Mouse (Mus musculus) cerebellum, postnatal 25 days (tissue): Measurements from ENCODE around the gene Gm42791.

Source experiments
- DNase-seq, 2 experiments: peaks; one replicate each; pipeline ENCODE4 v3.0.0; 2021; ENCODE audit warnings: mixed read lengths in 2 of 2

Gene Gm42791

DNA sequence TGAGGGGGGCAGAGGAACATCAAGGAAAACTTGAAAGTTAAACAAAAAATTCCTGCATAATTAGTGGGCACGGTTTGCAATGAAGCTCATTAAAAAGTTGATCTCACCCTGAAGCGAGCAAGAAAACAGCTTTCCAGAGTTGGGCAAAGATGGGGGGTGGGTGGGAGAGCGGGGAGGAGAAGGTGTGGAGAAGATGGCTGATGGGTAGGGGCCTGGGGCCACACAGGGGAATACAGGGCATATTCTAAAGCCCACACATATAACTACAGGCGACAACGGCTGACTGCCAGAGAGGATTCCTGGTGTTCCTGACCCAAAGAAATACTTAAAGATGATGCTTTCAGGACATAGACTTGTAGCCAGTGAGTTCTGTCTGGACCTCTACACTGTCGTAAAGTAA lies 131.5 kb downstream of the Gm42791 start:
- DNase-seq: no peak

DNA sequence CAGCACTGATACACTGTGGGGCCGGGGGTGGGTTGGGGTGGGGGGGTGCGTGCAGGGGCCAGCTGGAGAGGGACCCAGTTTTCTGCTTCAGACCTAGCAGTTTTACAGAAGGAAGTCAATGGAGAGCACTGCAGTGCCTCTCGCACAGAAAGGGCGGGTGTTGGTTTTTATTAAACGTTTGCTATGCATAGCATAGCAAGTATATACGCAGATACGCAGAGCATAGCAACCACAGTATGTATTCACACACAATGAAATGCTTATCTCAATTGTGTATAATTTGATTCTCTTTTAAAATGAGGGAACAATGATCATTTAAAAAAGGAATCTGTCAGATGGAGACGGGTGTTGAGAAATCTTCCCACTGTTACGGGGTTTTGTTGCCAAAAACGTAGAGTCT lies 132.1 kb downstream of the Gm42791 start:
- DNase-seq: no peak

DNA sequence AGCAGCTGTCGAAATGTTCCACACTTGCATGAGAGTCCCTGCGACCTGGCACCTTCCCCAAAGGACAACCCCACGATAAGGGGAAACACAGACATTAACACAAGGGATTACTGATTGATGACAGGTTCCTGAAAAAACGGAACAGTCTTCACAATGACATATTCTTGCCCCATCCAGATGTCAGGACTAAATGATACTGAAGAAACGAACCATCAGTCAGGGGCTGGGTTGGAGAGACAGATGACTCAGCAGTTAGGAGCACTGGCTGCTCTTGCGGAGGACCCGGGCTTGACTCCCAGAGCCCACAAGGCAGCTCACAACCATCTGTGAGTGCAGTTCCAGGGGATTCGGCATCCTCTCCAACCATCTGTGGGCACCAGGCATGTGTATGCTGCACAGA lies 132.8 kb downstream of the Gm42791 start:
- no peak for DNase-seq

DNA sequence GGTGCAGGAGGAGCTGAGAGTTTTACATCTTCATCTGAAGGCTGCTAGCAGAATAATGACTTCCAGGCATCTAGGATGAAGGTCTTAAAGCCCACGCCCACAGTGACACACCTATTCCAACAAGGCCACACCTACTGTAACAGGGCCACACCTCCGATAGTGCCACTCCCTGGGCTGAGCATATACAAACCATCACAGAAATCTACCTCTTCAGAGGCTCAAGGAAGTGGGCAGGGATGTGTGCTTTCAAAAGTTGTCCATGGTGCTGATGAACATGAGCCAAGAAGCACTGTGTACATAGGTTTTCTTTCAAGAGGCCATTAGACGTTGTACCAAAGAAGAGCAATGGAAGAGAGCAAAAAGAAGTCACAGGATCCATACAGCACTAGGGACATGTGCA lies 137.4 kb downstream of the Gm42791 start:
- DNase-seq: no peak

DNA sequence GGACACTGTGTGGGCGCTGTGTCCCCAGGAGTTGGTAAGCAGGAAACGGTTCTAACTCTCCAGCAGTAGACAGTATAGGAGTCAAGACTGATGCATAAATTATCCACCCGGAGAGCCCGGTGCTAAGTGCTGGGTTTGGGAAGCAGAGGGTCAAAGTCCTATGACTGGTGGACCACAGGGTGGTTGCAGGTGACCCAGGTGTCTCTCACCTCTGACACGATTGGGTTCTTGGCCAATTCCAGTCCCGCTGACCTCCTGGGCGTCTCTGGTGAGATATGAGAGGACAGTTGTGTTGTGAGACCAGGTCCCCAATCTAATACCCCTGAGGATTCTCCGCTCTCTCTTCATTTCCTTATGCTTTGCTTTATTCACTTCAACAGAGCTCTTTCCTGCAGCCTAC lies 139.9 kb downstream of the Gm42791 start:
- no peak for DNase-seq

DNA sequence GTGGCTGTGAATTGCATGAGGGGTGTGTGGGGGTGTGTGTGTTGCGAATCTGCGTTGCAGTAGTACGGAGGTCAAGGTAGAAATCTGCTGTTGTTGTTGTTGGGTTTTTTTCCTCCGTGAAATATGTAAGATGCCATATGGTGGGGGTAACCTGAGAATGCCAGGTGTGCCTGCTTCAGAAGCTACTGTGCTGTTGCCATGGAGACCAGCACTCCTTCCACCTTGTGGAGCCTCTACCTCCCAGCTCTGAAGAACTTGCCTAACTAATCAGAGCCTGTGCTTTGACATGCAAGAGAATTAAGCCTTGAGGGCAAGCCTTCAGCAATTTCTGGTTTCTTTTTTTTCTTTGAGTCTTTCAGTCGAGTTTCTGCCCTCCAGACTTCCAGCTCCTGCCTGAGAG lies 140.8 kb downstream of the Gm42791 start:
- DNase-seq: no peak

DNA sequence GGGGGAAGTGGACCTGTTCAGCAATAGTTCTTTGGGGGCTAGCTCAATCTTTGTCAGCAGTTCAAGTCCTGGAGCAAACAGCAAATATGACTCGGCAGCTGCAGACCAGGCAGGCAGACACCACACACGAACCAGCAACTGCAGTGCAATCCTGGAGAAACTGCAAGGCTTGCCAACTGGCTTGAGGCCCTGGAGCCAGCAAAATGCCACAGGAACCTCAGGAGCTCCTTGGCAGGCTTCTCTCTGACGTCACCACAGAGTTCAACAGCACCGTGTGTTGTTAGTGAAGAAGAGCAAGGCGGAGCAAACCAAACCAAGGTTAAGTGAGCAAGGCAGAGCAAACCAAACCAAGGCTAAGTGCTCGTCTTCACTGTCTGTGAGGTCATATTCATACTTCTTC lies 145.4 kb downstream of the Gm42791 start:
- DNase-seq: no peak

DNA sequence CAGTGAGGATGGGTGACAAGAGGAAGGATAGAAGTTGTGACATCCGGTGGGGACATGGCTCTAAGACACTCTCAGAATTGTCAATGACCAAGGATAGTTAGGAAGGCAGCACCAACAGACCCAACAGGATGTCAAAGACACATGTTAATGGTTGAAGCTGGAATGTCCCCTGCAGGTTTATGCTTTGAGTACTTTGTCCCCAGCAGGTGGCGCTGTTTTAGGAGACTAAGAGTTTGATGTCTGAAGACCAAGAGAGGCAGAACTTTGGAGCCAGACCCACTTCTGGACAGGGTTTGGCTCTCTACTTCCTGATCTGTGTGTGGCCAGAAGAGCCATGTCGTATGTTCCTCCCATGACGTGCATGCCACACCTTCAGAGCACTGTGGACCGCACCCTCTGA lies 147.9 kb downstream of the Gm42791 start:
- DNase-seq: no peak
